Mouse (Mus musculus) heart, adult 10 weeks (tissue): ENCODE measurements around the gene Gucy2g. TPM values are rescaled to one million over a fixed set of nuclear protein-coding genes. Genes with fewer than 3 reads are reported as not detected.

Source experiments
- polyA plus RNA-seq: library from polyadenylated mRNA; stranded (reverse); fragments of 350-450 nt; fragmentation: Illumina TruSeq; extraction: RNeasy Lipid Tissue Mini Kit (QIAGEN cat#74804); gene quantifications from one replicate; pipeline ENCODE4 v1.2.3, GENCODE M21; 2014; ENCODE audit warnings: low read depth, low replicate concordance

Gucy2g gene
- 0.13 TPM for polyA plus RNA-seq

GRCm38 (mm10) chr19:55241186-55241645 is at the start of gene Gucy2g:
Gucy2g (minus strand) TSS chr19:55241236.

GRCm38 (mm10) chr19:55251383-55252124 is 10.5 kb upstream of the Gucy2g start, which contains the start of gene Acsl5:
Acsl5 (plus strand) TSS chr19:55251938.

GRCm38 (mm10) chr19:55180433-55180832 is 60.6 kb downstream of the Gucy2g start, which contains the start of gene Tectb:
Tectb (plus strand) TSS chr19:55180733.

Other genes with a start within 250 kb of the Gucy2g start
- gene Gpam, start 114.0 kb downstream of the Gucy2g start, polyA plus RNA-seq: 93.8 TPM
- gene Tectb, start 60.5 kb downstream of the Gucy2g start, polyA plus RNA-seq: 0.31 TPM
- 11.0 TPM for gene Acsl5, start 10.7 kb upstream of the Gucy2g start, polyA plus RNA-seq
- 30.9 TPM for gene Zdhhc6, start 74.8 kb upstream of the Gucy2g start, polyA plus RNA-seq
- gene Vti1a, start 75.1 kb upstream of the Gucy2g start, polyA plus RNA-seq: 11.9 TPM